Mouse (Mus musculus) MEL (cell line): ENCODE measurements around the gene Ugt1a9. TPM values are rescaled to one million over a fixed set of nuclear protein-coding genes. Genes with fewer than 3 reads are reported as not detected.

Experiments used
- DNase-seq: peaks from one replicate; pipeline ENCODE4 v3.0.0; 2011; ENCODE audit warnings: low read depth, low spot score
- H3K27ac ChIP-seq: 2 replicates; pipeline ENCODE4 v1.5.1; 2012; ENCODE audit warnings: low read depth, mild to moderate bottlenecking, control low read depth, low read length, moderate library complexity; ENCODE audit not compliant: control insufficient read depth
- H3K27me3 ChIP-seq, 2 experiments: fragments of 150-350 bp in 1 of 2; sonication (generic) in 1 of 2; 2 replicates each; pipeline ENCODE4 v1.6.1; 2012; ENCODE audit warnings: low read length in 2 of 2, mild to moderate bottlenecking in 2 of 2, improper control_type of control experiment in 1 of 2, moderate library complexity in 1 of 2; ENCODE audit not compliant: insufficient read depth in 2 of 2, control insufficient read depth in 1 of 2
- H3K36me3 ChIP-seq, 2 experiments: 2 replicates each; pipeline ENCODE4 v1.6.1; 2012 to 2014; ENCODE audit warnings: low read length in 2 of 2, improper control_type of control experiment in 1 of 2, inconsistent platforms in 1 of 2, mild to moderate bottlenecking in 1 of 2; ENCODE audit not compliant: insufficient read depth in 2 of 2, control insufficient read depth in 1 of 2
- H3K4me1 ChIP-seq, 2 experiments: fragments of 150-350 bp in 1 of 2; sonication (generic) in 1 of 2; 2 replicates each; pipeline ENCODE4 v1.6.1; 2012; ENCODE audit warnings: low read length in 2 of 2, improper control_type of control experiment in 1 of 2, mild to moderate bottlenecking in 1 of 2; ENCODE audit not compliant: insufficient read depth in 2 of 2, control insufficient read depth in 1 of 2
- H3K4me3 ChIP-seq, 2 experiments: fragments of 150-350 bp in 1 of 2; sonication (generic) in 1 of 2; 2 replicates each; pipeline ENCODE4 v1.5.1; 2012; ENCODE audit warnings: low read depth in 2 of 2, low read length in 2 of 2, mild to moderate bottlenecking in 2 of 2, moderate library complexity in 2 of 2, control low read depth in 1 of 2, improper control_type of control experiment in 1 of 2; ENCODE audit not compliant: control insufficient read depth in 1 of 2, insufficient read depth in 1 of 2
- H3K79me2 ChIP-seq: 2 replicates; pipeline ENCODE4 v1.6.1; 2012; ENCODE audit warnings: mild to moderate bottlenecking, low read length, moderate library complexity; ENCODE audit not compliant: control insufficient read depth, poor library complexity, insufficient read depth
- H3K9ac ChIP-seq: 2 replicates; pipeline ENCODE4 v1.6.1; 2012; ENCODE audit warnings: low read depth, mild to moderate bottlenecking, control low read depth, low read length, moderate library complexity; ENCODE audit not compliant: control insufficient read depth, poor library complexity, severe bottlenecking
- H3K9me3 ChIP-seq: fragments of 150-350 bp; sonication (generic); replicated peaks from 2 replicates; pipeline ENCODE4 v1.6.1; 2012; ENCODE audit warnings: mild to moderate bottlenecking, low read length, improper control_type of control experiment, moderate library complexity; ENCODE audit not compliant: insufficient read depth
- CHD1 ChIP-seq: IDR thresholded peaks from 2 replicates; pipeline ENCODE4 v1.6.1; 2012; ENCODE audit warnings: low read depth, mild to moderate bottlenecking, inconsistent platforms, low read length, improper control_type of control experiment
- EP300 ChIP-seq, 2 experiments: IDR thresholded peaks; 2 replicates each; pipeline ENCODE4 v1.6.1; 2011; ENCODE audit warnings: improper control_type of control experiment in 2 of 2, low read length in 2 of 2, low read depth in 1 of 2, mild to moderate bottlenecking in 1 of 2
- ETS1 ChIP-seq: IDR thresholded peaks from 2 replicates; pipeline ENCODE4 v1.6.1; 2012; ENCODE audit warnings: low read depth, mild to moderate bottlenecking, inconsistent platforms, low read length, improper control_type of control experiment, moderate library complexity
- GATA1 ChIP-seq: IDR thresholded peaks from 2 replicates; pipeline ENCODE4 v1.6.1; 2011; ENCODE audit warnings: low read depth, low read length, improper control_type of control experiment
- HCFC1 ChIP-seq: IDR thresholded peaks from 2 replicates; pipeline ENCODE4 v1.6.1; 2012; ENCODE audit warnings: low read depth, mild to moderate bottlenecking, inconsistent platforms, low read length, improper control_type of control experiment, moderate library complexity
- MAX ChIP-seq: IDR thresholded peaks from 2 replicates; pipeline ENCODE4 v1.6.1; 2011; ENCODE audit warnings: low read length, improper control_type of control experiment
- MEF2A ChIP-seq: IDR thresholded peaks from 2 replicates; pipeline ENCODE4 v1.6.1; 2014; ENCODE audit warnings: low read depth, mild to moderate bottlenecking, inconsistent platforms, low read length, improper control_type of control experiment; ENCODE audit not compliant: poor library complexity, insufficient replicate concordance, severe bottlenecking; ENCODE audit errors: extremely low read depth
- MXI1 ChIP-seq: IDR thresholded peaks from 2 replicates; pipeline ENCODE4 v1.6.1; 2011; ENCODE audit warnings: mild to moderate bottlenecking, low read depth, low read length, improper control_type of control experiment
- MYB ChIP-seq: IDR thresholded peaks from 2 replicates; pipeline ENCODE4 v1.6.1; 2011; ENCODE audit warnings: mild to moderate bottlenecking, low read depth, low read length, improper control_type of control experiment
- NELFE ChIP-seq: IDR thresholded peaks from 2 replicates; pipeline ENCODE4 v1.6.1; 2011; ENCODE audit warnings: low read depth, low read length, improper control_type of control experiment
- NRF1 ChIP-seq: IDR thresholded peaks from 2 replicates; pipeline ENCODE4 v1.6.1; 2014; ENCODE audit warnings: low read depth, mild to moderate bottlenecking, inconsistent platforms, low read length, improper control_type of control experiment, moderate library complexity; ENCODE audit not compliant: poor library complexity, insufficient read depth, severe bottlenecking
- RCOR1 ChIP-seq: IDR thresholded peaks from 2 replicates; pipeline ENCODE4 v1.6.1; 2012; ENCODE audit warnings: low read depth, mild to moderate bottlenecking, inconsistent platforms, low read length, improper control_type of control experiment
- TAL1 ChIP-seq: IDR thresholded peaks from 2 replicates; pipeline ENCODE4 v1.6.1; 2012; ENCODE audit warnings: mild to moderate bottlenecking, inconsistent platforms, low read length, moderate library complexity, mixed read lengths
- TCF12 ChIP-seq: IDR thresholded peaks from 2 replicates; pipeline ENCODE4 v1.6.1; 2014; ENCODE audit warnings: low read depth, mild to moderate bottlenecking, inconsistent platforms, low read length, improper control_type of control experiment, moderate library complexity
- USF2 ChIP-seq, 2 experiments: IDR thresholded peaks; 2 replicates each; pipeline ENCODE4 v1.6.1; 2011 to 2012; ENCODE audit warnings: improper control_type of control experiment in 2 of 2, low read length in 2 of 2, borderline replicate concordance in 1 of 2, inconsistent platforms in 1 of 2, low read depth in 1 of 2, mild to moderate bottlenecking in 1 of 2; ENCODE audit not compliant: insufficient read depth in 1 of 2
- ZC3H11A ChIP-seq: IDR thresholded peaks from 2 replicates; pipeline ENCODE4 v1.6.1; 2012; ENCODE audit warnings: low read depth, mild to moderate bottlenecking, inconsistent platforms, low read length, improper control_type of control experiment
- ZNF384 ChIP-seq: IDR thresholded peaks from 2 replicates; pipeline ENCODE4 v1.6.1; 2012; ENCODE audit warnings: low read depth, mild to moderate bottlenecking, inconsistent platforms, low read length, improper control_type of control experiment
- polyA plus RNA-seq, 2 experiments: library from polyadenylated mRNA; stranded (reverse) in 1 of 2; unstranded in 1 of 2; fragments of >175 nt in 1 of 2; fragments of >200 nt in 1 of 2; gene quantifications; 2 replicates each; pipeline versions ENCODE4 v1.2.1 to v1.2.4; 2012; ENCODE audit warnings: low replicate concordance in 2 of 2, low read depth in 1 of 2; ENCODE audit not compliant: insufficient read length in 2 of 2, insufficient read depth in 1 of 2, missing spikeins in 1 of 2
- total RNA-seq: library from RNA; depleted of rRNA; stranded (reverse); fragments of 300-350 nt; gene quantifications from 2 replicates; pipeline ENCODE4 v1.2.3, GENCODE M21; 2012

Ugt1a9 gene
- total and polyA plus RNA-seq, 3 experiments, result not detected

GRCm38 (mm10) chr1:88205294-88205922 lies 134.8 kb downstream of the Ugt1a9 start, which contains the start of gene Dnajb3:
TSS of gene Dnajb3 (minus strand) at chr1:88205782.
- DNase-seq, result no peak
- no peak within 1 kb of the TSS for H3K9ac ChIP-seq
- peaks cover 0 to 4% of the 10 kb centered on the region in 2 experiments; a peak in 2 of 4 replicates for H3K36me3 ChIP-seq
- no peaks in the 10 kb centered on the region for H3K4me1 ChIP-seq
- H3K79me2 ChIP-seq, result no peaks in the 10 kb centered on the region
- peaks cover 0 to 3% of the 10 kb centered on the region in 2 experiments; a peak in 1 of 4 replicates for H3K27me3 ChIP-seq
- no peak within 1 kb of the TSS for H3K4me3 ChIP-seq
- no peaks in the 10 kb centered on the region for H3K9me3 ChIP-seq
- no peak within 1 kb of the TSS for H3K27ac ChIP-seq
- TF ChIP-seq ZC3H11A, result no peak
- no peak for TF ChIP-seq RCOR1
- no peak for TF ChIP-seq NRF1
- no peak for TF ChIP-seq MYB
- TF ChIP-seq ZNF384, result no peak
- TF ChIP-seq HCFC1, result no peak
- TF ChIP-seq TAL1, result no peak
- no peak for TF ChIP-seq MXI1
- TF ChIP-seq NELFE, result no peak
- TF ChIP-seq USF2 (IDR thresholded peaks at IDR 0.05; ENCODE audit: borderline replicate concordance in 1 of 2, insufficient read depth in 1 of 2, low read depth in 1 of 2, low read length in 2 of 2), result no peak

DNA sequence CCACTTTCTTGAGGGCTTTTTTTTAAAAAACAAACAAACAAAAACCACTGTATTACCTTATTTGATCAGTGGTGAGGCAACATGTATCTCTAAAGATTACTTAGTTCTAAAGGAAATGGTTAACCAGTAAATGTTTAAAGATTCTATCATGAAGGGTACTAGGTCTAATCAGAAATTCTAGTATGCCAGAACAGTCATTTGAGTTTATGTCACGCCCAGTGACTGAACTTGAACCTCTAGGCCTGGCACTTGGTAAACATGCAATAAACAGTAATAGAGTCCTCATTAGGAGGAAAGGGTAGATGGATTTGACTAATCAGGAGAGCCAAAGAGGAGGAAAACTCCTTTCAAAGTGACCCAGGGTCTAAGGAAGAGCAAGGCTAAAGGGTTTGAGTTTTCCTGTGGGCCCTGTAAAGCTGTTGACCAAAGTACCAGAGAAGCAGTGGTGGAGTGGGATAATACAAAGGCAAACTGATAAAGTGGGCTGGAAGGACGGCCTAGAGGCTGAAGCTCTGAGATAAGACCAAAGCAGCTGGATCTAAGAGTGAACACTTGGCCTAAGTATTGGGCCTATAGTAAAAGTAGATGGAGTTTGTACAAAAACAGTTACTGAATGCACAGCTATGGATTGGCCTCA lies 136.4 kb downstream of the Ugt1a9 start:
- Histone ChIP-seq H3K36me3 (peaks cover 0 to 4% of the 10 kb centered on the region in 2 experiments; a peak in 2 of 4 replicates), H3K27ac (peak overlapping the region; percentile 39), H3K4me3 (no peak overlapping the region), H3K79me2 (no peaks in the 10 kb centered on the region), H3K27me3 (no peaks in the 10 kb centered on the region), H3K9me3 (no peaks in the 10 kb centered on the region), H3K4me1 (no peaks in the 10 kb centered on the region), H3K9ac (no peak overlapping the region)
- peak; percentile 84 for TF ChIP-seq GATA1
- no peak for TF ChIP-seq NELFE
- TF ChIP-seq TAL1, result peak; percentile 35; the same call in 1 of the 2 replicates
- TF ChIP-seq EP300 (IDR thresholded peaks at IDR 0.05; ENCODE audit: low read depth in 1 of 2, low read length in 2 of 2), result peak; percentile 70 to 74
- peak; percentile 74 for TF ChIP-seq TCF12
- no peak for TF ChIP-seq MAX
- TF ChIP-seq CHD1, result no peak
- TF ChIP-seq MEF2A, result no peak
- TF ChIP-seq ETS1, result 0 out of 2 replicates have a peak, but pooled peaks have one; percentile 22
- peak; percentile 53 for DNase-seq
